Mouse (Mus musculus): ENCODE measurements at regions not wholly inside any gene's neighbourhood (a gene's known extent, or its start where the extent isn't known, plus 50 kb on each side); places are given as distances from the start of the nearest gene placed in this dataset.

DNA sequence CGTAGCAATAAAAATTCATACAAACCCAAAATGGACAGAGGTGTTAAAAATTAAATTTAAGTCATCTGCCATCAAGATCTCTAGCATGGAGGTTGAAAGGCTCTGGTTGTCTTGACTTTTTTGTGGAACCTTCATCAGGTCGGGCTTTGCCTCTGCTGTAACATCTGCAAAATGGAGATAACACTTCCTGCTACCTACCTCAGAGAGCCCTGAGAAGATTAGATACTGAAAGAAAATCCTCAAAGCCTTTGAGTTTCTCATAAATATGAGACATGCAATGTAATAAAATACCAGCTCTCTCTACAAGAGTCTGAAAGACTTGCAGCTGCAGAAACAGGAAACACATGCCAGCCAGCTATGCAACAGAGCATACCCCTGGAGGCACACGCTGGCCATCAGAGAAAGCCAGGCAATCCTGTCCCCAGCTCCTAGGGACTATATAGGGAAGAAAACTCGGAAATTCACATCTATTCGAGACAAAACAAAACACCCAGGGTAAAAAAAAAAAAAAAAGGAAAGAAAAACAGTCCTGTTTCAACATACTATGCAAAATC, 299.1 kb downstream of the Gm11361 start:
- no peak for TF ChIP-seq GATA1 (IDR thresholded peaks at IDR 0.05; ENCODE audit: low read length)
- TF ChIP-seq TAL1 (IDR thresholded peaks at IDR 0.05; ENCODE audit: low read length), result peak; percentile 38; the same call in 1 of the 3 replicates

Measured in erythroblast, embryonic 14.5 days (primary cell).